Mouse (Mus musculus): ENCODE results near the gene Nucks1. TPM values are rescaled to one million over a fixed set of nuclear protein-coding genes. Genes with fewer than 3 reads are reported as not detected.

The Nucks1 gene
- polyA plus RNA-seq, 1 experiment from 2014 or later, result 50.1 TPM

DNA sequence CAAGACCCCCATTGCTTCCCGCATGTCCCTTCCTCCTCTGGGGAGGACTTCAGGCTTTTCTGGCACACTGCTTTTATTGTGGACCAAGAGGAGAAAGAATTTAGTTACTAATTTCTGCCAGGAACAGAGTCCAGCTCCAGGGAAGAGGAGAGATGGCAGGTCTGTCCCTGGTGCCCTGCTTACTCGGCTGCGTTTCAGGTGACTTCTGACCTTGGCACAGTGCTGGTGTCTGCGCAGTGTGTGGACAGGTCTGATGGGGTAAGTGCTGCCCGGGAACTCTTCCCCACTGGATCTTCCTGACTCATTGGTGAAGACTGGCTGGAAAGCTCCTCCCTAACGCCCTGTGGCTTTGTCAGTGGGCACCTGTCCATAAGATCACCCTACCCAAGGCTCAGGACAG lies 58.6 kb downstream of the Nucks1 start:
- H3K9ac ChIP-seq (ENCODE audit: low read depth, low read length), result no peak overlapping the region
- no peaks in the 10 kb centered on the region for H3K36me3 ChIP-seq (ENCODE audit: control insufficient read depth, insufficient read depth, low read length)
- peaks cover 22% of the 10 kb centered on the region for H3K4me1 ChIP-seq (ENCODE audit: control insufficient read depth, insufficient read depth, low read length)
- no peaks in the 10 kb centered on the region for H3K9me3 ChIP-seq (replicated peaks; ENCODE audit: control insufficient read depth, low read length, poor library complexity, severe bottlenecking)
- no peak overlapping the region for H3K27ac ChIP-seq (ENCODE audit: low read length)
- H3K27me3 ChIP-seq (ENCODE audit: control insufficient read depth, insufficient read depth, low read depth, low read length), result peaks cover 5% of the 10 kb centered on the region
- 68% methylated on average over 6 of the region's 6 CpGs for WGBS
- no peak for ATAC-seq
- H3K4me2 ChIP-seq (ENCODE audit: low read length), result no peak overlapping the region
- no peak overlapping the region for H3K4me3 ChIP-seq (ENCODE audit: low read depth, low read length)

DNA sequence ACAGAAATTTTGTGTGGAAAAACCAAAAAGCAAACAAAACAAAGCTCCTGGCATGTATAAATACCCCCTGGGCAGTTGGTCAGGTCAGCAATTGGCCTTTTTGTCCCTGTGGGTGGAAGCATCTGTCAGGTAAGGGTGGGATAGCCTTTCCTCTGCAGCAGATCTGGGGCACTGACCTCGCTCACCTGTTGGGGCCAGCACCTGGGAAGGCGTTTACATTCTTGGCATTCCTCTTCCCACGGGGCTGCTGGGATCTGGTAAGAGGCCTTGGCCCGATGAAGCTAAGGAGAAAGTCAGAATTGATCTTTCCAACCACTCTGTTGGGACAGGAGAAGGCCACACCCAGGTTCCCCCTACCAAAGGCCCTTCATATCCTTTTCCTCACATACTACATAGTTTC lies 59.5 kb downstream of the Nucks1 start:
- WGBS, result 49% methylated on average over 4 of the region's 4 CpGs
- Histone ChIP-seq H3K4me2 (ENCODE audit: low read length) (no peak overlapping the region), H3K27ac (ENCODE audit: low read length) (no peak overlapping the region), H3K9ac (ENCODE audit: low read depth, low read length) (no peak overlapping the region), H3K27me3 (ENCODE audit: control insufficient read depth, insufficient read depth, low read depth, low read length) (no peaks in the 10 kb centered on the region), H3K4me1 (ENCODE audit: control insufficient read depth, insufficient read depth, low read length) (peaks cover 22% of the 10 kb centered on the region), H3K36me3 (ENCODE audit: control insufficient read depth, insufficient read depth, low read length) (no peaks in the 10 kb centered on the region), H3K9me3 (replicated peaks; ENCODE audit: control insufficient read depth, low read length, poor library complexity, severe bottlenecking) (no peaks in the 10 kb centered on the region), H3K4me3 (ENCODE audit: low read depth, low read length) (no peak overlapping the region)
- ATAC-seq, result no peak

DNA sequence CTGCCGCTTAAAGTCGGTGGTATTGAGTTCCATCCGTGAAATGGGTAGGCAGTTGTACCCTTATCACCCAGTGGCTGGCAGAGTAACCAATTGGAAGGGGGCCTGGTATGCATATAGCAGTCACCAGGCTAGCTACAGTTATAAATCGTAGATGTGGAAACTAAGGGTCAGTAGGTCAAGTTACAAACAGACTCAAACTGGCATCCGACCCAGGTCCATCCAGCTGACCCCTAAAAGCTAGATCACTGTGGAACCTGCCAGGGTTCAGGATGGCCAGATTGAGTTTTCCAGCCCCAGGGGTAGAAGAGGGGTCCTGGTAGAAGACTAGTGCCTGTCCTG lies 60.0 kb downstream of the Nucks1 start:
- no peaks in the 10 kb centered on the region for H3K36me3 ChIP-seq (ENCODE audit: control insufficient read depth, insufficient read depth, low read length)
- peaks cover 22% of the 10 kb centered on the region for H3K4me1 ChIP-seq (ENCODE audit: control insufficient read depth, insufficient read depth, low read length)
- no peak for ATAC-seq
- no peak overlapping the region for H3K4me3 ChIP-seq (ENCODE audit: low read depth, low read length)
- H3K4me2 ChIP-seq (ENCODE audit: low read length), result no peak overlapping the region
- no peak overlapping the region for H3K27ac ChIP-seq (ENCODE audit: low read length)
- H3K27me3 ChIP-seq (ENCODE audit: control insufficient read depth, insufficient read depth, low read depth, low read length), result no peaks in the 10 kb centered on the region
- H3K9ac ChIP-seq (ENCODE audit: low read depth, low read length), result no peak overlapping the region
- 38% methylated on average over 5 of the region's 5 CpGs for WGBS
- H3K9me3 ChIP-seq (replicated peaks; ENCODE audit: control insufficient read depth, low read length, poor library complexity, severe bottlenecking), result no peaks in the 10 kb centered on the region

DNA sequence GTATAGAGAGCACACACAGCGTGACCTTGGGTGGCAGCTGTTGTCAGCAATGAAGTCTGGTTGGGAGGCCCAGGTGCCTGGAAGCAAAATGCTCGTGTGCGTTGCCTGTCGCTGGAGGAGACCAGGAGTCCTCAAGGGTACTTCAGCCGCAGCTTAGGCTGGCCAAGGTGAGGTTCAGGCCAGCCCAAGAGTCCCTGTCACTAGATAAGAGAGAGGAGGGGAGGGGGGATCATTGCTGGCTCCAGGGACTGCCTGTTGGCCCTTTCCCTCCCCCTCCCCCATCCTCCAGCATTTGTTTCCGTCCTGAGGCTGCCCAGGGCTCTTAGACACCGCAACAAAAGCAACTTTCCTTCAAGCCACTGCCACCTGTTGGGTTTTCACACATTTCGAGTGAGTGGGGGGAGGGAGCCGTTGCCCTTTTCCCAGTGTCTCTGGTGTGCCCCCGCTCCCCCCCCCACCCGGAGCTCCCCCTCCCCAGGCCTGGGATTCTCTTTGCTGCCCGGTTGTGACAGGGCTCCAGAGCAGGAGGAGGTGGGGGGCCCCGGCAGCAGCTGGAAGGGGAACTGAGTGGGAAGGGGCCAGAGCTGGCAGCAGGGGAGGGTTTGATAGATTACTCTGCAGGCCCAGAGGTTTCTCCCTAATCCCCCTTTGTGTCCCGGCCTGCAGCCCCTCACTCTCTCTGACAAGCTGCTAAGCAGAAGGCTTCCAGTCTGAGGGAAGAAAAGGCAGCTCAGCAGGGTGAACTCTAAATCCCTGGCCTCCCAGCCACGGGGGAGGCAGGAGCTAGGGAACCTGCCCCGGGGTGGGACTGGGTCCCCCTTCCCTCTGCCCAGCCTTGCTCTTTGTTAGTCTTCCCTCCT lies 60.6 kb downstream of the Nucks1 start:
- H3K4me2 ChIP-seq (ENCODE audit: low read length), result no peak overlapping the region
- 5% methylated on average over 16 of the region's 16 CpGs for WGBS

DNA sequence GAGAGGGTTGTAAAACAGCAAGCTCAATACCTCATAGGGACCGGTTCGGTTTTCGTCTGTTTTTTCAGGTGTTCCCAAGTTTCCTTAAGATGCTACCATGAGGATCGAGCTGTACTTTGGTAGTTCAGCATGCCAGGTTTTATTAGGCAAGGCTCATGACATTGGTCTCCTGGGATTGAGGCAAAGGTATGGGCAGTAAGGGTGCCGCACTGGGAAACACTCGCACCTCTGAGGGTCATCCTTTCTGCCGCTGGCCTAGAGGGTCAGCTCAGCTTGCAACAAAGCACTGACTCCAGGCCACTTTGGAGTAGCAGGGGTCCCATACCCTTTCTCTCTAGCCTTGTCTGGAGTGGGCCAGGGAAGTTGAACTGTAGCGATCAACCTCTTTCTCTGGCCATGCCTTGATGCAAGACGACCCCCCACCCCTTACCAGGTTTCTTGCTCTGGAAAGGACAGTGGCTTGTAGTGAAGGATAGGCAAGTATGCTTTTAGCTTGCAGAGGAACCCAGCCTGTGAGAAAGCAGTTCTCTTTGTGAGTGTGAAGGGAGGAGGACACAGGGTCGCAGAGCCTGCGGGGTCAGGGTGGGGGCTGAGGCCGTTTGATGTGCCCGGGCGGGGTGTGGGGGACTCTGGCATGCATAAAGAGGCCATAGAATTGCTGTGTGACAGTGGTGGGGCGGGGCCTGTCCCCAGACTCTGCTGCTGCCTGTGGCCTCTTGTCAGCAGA lies 61.6 kb downstream of the Nucks1 start:
- Histone ChIP-seq H3K4me2 (ENCODE audit: low read length) (no peak overlapping the region), H3K27ac (ENCODE audit: low read length) (no peak overlapping the region), H3K9me3 (replicated peaks; ENCODE audit: control insufficient read depth, low read length, poor library complexity, severe bottlenecking) (no peaks in the 10 kb centered on the region), H3K27me3 (ENCODE audit: control insufficient read depth, insufficient read depth, low read depth, low read length) (no peaks in the 10 kb centered on the region), H3K9ac (ENCODE audit: low read depth, low read length) (no peak overlapping the region), H3K4me1 (ENCODE audit: control insufficient read depth, insufficient read depth, low read length) (peaks cover 22% of the 10 kb centered on the region), H3K4me3 (ENCODE audit: low read depth, low read length) (no peak overlapping the region), H3K36me3 (ENCODE audit: control insufficient read depth, insufficient read depth, low read length) (no peaks in the 10 kb centered on the region)
- peak; percentile 37; the same call in 1 of the 2 replicates for ATAC-seq
- 7% methylated on average over 15 of the region's 15 CpGs for WGBS

More for the DNA sequence above, 60.6 kb downstream of the Nucks1 start:
- H3K4me1 ChIP-seq (ENCODE audit: control insufficient read depth, insufficient read depth, low read length), result peaks cover 22% of the 10 kb centered on the region
- H3K27me3 ChIP-seq (ENCODE audit: control insufficient read depth, insufficient read depth, low read depth, low read length), result no peaks in the 10 kb centered on the region
- no peaks in the 10 kb centered on the region for H3K9me3 ChIP-seq (replicated peaks; ENCODE audit: control insufficient read depth, low read length, poor library complexity, severe bottlenecking)
- no peak overlapping the region for H3K9ac ChIP-seq (ENCODE audit: low read depth, low read length)
- H3K4me3 ChIP-seq (ENCODE audit: low read depth, low read length), result no peak overlapping the region
- no peak overlapping the region; the same call in 1 of the 2 replicates for H3K27ac ChIP-seq (ENCODE audit: low read length)
- peak; percentile 55 for ATAC-seq
- no peaks in the 10 kb centered on the region for H3K36me3 ChIP-seq (ENCODE audit: control insufficient read depth, insufficient read depth, low read length)

DNA sequence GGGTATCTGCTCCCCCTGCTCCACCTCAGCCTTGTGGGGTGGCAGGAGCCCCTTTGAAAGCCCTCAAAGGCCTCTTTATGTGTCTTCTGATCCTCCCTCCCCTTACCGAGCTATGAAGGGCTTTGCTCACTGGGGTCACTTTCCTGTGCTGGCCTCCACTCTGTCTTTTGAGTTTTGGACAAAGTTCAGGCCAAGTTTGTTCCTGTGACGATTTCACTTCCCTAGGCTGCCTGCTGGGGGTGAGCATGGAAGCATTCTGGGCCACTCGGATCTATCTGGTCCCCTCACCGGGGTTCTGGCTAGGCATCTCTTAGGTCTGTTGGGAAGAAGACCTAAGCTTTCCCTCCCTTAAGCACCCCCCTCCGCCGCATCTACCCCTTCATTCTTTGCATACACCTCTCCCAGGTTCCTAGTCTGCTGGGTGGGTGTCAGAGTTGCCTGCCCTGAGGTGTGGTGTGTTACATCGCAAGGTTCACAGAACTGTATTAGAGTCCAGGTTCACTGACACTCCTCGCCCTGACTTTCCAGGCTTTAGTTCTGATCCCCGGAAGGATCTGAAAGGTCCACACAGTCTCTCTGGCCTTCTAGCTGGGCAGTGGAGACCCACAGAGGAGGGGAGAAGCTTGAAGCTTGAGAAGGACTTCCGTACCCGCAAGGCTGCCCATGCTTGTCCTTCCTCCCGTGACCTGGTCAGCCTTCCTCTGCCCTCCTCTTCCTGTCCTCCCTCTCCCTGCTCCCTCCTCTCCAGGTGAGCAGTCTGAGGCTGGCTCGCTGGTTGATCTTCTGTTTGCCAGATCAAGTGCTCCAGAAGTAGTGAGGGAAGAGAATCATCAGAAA lies 62.4 kb downstream of the Nucks1 start:
- ATAC-seq, result no peak
- H3K9ac ChIP-seq (ENCODE audit: low read depth, low read length), result no peak overlapping the region
- H3K27ac ChIP-seq (ENCODE audit: low read length), result no peak overlapping the region
- H3K9me3 ChIP-seq (replicated peaks; ENCODE audit: control insufficient read depth, low read length, poor library complexity, severe bottlenecking), result no peaks in the 10 kb centered on the region
- no peaks in the 10 kb centered on the region; the same call in 1 of the 2 replicates for H3K27me3 ChIP-seq (ENCODE audit: control insufficient read depth, insufficient read depth, low read depth, low read length)
- H3K4me3 ChIP-seq (ENCODE audit: low read depth, low read length), result no peak overlapping the region
- peaks cover 22% of the 10 kb centered on the region for H3K4me1 ChIP-seq (ENCODE audit: control insufficient read depth, insufficient read depth, low read length)
- no peak overlapping the region for H3K4me2 ChIP-seq (ENCODE audit: low read length)
- H3K36me3 ChIP-seq (ENCODE audit: control insufficient read depth, insufficient read depth, low read length), result no peaks in the 10 kb centered on the region
- 17% methylated on average over 13 of the region's 13 CpGs for WGBS

DNA sequence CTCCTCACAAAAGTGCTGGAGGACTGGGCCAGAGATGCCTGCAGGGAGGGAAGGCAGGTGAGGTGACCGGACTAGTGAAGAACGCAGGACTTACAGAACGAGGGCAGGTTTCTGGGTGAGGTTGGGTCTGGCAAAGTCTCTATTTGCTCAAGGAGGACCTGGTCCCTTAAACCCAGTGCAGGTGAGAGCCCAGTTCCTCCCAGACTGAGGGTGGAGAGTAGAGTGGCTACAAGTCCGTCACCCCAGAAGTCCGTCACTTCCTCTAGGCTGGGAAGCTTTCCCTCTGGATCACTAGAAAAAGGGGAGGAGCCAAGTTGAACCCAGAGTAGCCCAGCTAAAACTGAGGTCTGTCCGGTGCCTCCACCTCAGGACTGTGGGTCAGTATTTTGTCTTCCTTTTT lies 63.7 kb downstream of the Nucks1 start:
- Histone ChIP-seq H3K36me3 (ENCODE audit: control insufficient read depth, insufficient read depth, low read length) (no peaks in the 10 kb centered on the region), H3K4me2 (ENCODE audit: low read length) (no peak overlapping the region), H3K9ac (ENCODE audit: low read depth, low read length) (no peak overlapping the region), H3K4me3 (ENCODE audit: low read depth, low read length) (no peak overlapping the region), H3K9me3 (replicated peaks; ENCODE audit: control insufficient read depth, low read length, poor library complexity, severe bottlenecking) (no peaks in the 10 kb centered on the region), H3K27me3 (ENCODE audit: control insufficient read depth, insufficient read depth, low read depth, low read length) (no peaks in the 10 kb centered on the region; the same call in 1 of the 2 replicates), H3K27ac (ENCODE audit: low read length) (no peak overlapping the region), H3K4me1 (ENCODE audit: control insufficient read depth, insufficient read depth, low read length) (peaks cover 22% of the 10 kb centered on the region)
- ATAC-seq, result no peak
- WGBS, result 82% methylated on average over 6 of the region's 6 CpGs

DNA sequence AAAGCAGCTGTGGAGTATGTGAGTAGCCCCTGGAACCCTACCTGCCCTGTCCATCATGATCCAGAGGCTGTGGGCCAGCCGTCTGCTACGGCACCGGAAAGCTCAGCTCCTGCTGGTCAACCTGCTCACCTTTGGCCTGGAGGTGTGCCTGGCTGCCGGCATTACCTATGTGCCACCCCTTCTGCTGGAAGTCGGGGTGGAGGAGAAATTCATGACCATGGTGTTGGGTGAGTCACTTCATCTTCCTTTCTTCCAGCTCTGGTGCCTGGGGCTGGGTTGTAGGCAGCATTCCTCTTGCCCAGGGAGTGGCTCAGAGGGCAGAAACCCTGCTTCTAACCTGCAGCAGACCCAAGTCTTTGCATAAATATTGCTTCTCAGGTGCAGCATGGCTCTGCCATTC lies 66.6 kb downstream of the Nucks1 start:
- no peaks in the 10 kb centered on the region for H3K9me3 ChIP-seq (replicated peaks; ENCODE audit: control insufficient read depth, low read length, poor library complexity, severe bottlenecking)
- peaks cover 13% of the 10 kb centered on the region for H3K4me1 ChIP-seq (ENCODE audit: control insufficient read depth, insufficient read depth, low read length)
- no peaks in the 10 kb centered on the region for H3K36me3 ChIP-seq (ENCODE audit: control insufficient read depth, insufficient read depth, low read length)
- no peak overlapping the region for H3K4me2 ChIP-seq (ENCODE audit: low read length)
- H3K27ac ChIP-seq (ENCODE audit: low read length), result no peak overlapping the region
- WGBS, result 91% methylated on average over 5 of the region's 5 CpGs
- no peaks in the 10 kb centered on the region; the same call in 1 of the 2 replicates for H3K27me3 ChIP-seq (ENCODE audit: control insufficient read depth, insufficient read depth, low read depth, low read length)
- no peak overlapping the region for H3K9ac ChIP-seq (ENCODE audit: low read depth, low read length)
- ATAC-seq, result no peak
- H3K4me3 ChIP-seq (ENCODE audit: low read depth, low read length), result no peak overlapping the region

Measured in midbrain, embryonic 16.5 days (tissue).